Mouse (Mus musculus) adrenal gland, adult 10 weeks (tissue): ENCODE data around the gene Krtap6-2. TPM values are rescaled to one million over a fixed set of nuclear protein-coding genes. Genes with fewer than 3 reads are reported as not detected.

Experiments
- polyA plus RNA-seq: library from polyadenylated mRNA; stranded (reverse); fragments of 350-450 nt; fragmentation: Illumina TruSeq; extraction: RNeasy Lipid Tissue Mini Kit (QIAGEN cat#74804); gene quantifications from one replicate; pipeline ENCODE4 v1.2.3, GENCODE M21; 2014; ENCODE audit warnings: low read depth, low replicate concordance

The Krtap6-2 gene
- polyA plus RNA-seq: not detected

GRCm38 (mm10) chr16:89420011-89420410, at the start of gene Krtap6-2:
Krtap6-2 (minus strand) TSS chr16:89420111.

GRCm38 (mm10) chr16:89403768-89404167, 16.1 kb downstream of the Krtap6-2 start, which contains the start of gene Krtap21-1:
Krtap21-1 (minus strand) TSS chr16:89403868.

Other genes with a start within 250 kb of the Krtap6-2 start
- gene 1110057P08Rik, start 245.4 kb downstream of the Krtap6-2 start, polyA plus RNA-seq: not detected
- gene Krtap20-2, start 214.2 kb downstream of the Krtap6-2 start, polyA plus RNA-seq: not detected
- gene Krtap21-1, start 16.2 kb downstream of the Krtap6-2 start, polyA plus RNA-seq: not detected
- gene Krtap8-1, start 67.8 kb upstream of the Krtap6-2 start, polyA plus RNA-seq: not detected
- not detected for gene Krtap7-1, start 88.2 kb upstream of the Krtap6-2 start, polyA plus RNA-seq
- not detected for gene Krtap11-1, start 151.1 kb upstream of the Krtap6-2 start, polyA plus RNA-seq